Mouse (Mus musculus) A20 (cell line): ENCODE results near the gene Klk1b22.
"Not testable (repeated sequence)": the region's sequence is repeated elsewhere in the genome, so short reads cannot be mapped to it uniquely, and the experiment has no call there.

Experiments
- DNase-seq: peaks from one replicate; pipeline ENCODE4 v3.0.0-alpha.2; 2011; ENCODE audit warnings: low read depth, low spot score

Gene Klk1b22

DNA sequence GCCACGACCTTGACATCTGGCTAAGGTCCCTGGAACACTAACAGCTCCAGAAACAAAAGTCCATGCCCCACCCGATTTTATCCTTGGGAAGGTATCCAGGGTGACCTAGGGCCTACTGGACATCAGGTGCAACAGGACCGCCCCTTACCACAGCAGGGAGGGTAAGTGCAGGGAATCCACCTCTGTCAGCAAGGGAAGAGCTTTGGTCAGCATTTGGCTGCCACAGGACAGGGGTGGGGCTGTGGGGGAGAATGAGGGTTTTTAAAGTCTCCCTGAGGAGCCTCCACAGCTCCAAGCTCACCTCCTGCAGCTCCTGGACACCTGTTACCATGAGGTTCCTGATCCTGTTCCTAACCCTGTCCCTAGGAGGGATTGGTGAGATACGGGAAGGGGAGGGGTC, at the start of gene Klk1b22:
Gene Klk1b22, plus strand, starts transcription at position 301 of the 400 bp plus-strand sequence.
- DNase-seq: no peak

DNA sequence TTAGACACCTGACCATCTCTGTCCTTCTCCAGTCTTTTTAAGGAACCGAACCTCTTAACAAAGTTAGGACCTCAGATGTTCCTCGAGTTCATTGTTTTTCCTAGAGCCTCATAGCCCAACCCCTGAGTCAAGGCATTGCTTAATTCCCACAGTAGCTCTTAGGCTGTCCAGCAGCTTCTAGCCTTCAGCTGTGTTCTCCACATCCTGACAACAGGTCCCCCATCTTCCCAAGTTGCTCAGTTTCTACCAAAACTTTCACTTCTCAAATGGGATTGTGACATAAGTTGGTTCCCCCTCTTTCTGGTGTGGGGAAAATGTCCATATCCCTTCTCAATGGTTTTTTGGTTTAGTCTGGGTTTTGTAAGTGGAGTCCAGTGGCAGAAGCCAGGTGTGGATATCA, 40.4 kb upstream of the Klk1b22 start:
- DNase-seq: no peak

DNA sequence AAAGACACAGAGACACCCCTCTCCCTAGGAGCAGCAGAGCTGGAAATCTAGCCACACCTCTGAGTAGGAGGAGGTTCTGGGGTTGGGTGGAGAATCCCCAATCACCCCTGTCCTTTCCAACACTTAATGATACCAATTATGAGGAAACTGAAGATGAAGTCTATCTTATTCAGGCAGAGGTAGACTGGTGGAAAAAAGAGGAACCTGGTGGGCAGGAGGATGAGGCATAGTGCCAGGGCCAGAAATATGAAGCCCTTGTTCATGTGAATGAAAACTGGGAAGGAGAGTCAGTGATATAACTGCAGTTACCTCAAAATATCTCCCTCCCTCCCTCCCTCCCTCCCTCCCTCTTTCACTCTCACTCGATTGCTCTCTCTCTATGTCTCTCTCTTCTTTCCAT, 34.8 kb upstream of the Klk1b22 start:
- DNase-seq: no peak

DNA sequence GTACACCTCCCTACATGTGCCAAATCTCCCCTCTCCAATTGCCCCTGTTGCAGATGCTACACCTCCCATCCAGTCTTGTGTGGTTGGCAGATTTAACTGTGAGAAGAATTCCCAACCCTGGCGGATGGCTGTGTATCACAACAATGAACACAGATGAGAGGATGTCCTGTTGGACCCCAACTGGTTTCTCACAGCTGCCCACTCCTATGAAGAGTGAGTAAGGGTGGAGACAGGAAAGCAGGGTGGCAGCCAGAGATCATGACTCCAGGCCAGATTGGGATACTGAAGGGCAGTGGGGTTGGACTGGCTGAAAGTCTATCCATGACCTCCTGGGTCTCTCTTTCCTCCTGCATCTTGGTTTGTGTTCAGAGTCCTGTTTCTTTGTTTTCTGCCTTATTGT, 16.4 kb upstream of the Klk1b22 start:
- no peak for DNase-seq

DNA sequence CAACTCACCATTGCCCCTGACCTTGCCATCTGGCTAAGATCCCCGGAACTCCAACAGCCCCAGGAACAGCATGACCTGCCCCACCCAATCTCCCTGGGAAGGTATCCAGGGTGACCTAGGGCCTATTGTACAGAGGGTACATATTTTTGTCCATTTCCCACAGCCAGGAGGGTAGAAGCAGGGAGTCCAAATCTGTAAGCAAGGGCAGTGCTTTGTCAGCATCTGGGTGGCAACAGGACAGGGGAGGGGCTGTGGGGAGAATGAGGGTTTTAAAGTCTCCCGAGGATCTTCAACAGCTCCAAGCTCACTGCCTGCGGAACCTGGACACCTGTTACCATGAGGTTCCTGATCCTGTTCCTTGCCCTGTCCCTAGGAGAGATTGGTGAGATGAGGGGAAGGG, 10.4 kb upstream of the Klk1b22 start, which contains the start of gene Klk1b21:
Gene Klk1b21, plus strand, starts transcription at position 301 of the 400 bp plus-strand sequence.
- DNase-seq: not testable (repeated sequence)

DNA sequence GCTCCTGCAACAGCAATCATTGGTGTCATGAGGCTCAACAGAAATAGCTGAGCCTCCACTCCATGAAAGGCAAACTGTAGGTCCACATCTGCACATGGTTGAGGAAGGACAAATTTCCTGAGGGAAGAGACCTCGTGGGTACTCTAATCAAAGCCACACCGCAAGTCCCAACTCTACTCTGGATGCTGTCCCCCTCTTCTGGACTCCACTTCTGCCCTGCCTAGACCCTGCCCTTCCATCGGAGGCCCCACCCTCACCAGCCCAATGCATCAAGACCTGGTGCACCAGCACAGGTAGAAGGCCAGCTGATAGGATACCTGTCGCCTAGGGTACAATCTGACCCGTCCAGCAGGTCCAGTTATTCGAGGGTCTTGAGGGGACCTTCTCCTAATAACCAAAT, 11.0 kb downstream of the Klk1b22 start:
- no peak for DNase-seq

DNA sequence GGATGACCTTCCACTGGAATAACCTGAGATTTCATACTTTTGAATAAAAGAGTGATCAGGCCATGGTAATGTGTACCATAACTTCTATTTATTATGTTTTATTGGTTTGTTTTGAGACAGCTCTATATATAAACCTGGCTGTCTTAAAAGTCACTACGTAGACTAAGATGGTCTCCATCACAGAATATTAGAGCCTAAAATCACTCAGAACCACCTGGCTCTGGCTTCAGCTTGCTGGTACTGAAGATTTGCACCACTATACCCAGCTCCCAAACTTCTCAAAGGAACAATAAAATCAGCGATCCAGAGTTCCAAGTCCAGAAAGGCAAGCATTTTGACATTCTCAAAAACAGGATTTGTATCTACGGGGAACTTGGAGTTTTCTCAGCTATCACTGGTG, 24.0 kb downstream of the Klk1b22 start, which contains the start of gene Klk1b16:
Gene Klk1b16, plus strand, starts transcription at position 301 of the 400 bp plus-strand sequence.
- DNase-seq: no peak
